Mouse (Mus musculus): ENCODE data around the gene Sptlc3. TPM values are rescaled to one million over a fixed set of nuclear protein-coding genes. Genes with fewer than 3 reads are reported as not detected.
A peak's percentile ranks its signal among the peaks of the same experiment; 100 is the strongest.

Gene Sptlc3
- polyA plus RNA-seq, 1 experiment from 2014 or later, result not detected

- no peaks in the 10 kb centered on the region for H3K9me3 ChIP-seq (replicated peaks; ENCODE audit: control insufficient read depth, low read length)
- no peak for ATAC-seq
- H3K4me1 ChIP-seq (ENCODE audit: control insufficient read depth, insufficient read depth, low read length), result peaks cover 5% of the 10 kb centered on the region; the same call in 1 of the 2 replicates
- H3K27me3 ChIP-seq (replicated peaks; ENCODE audit: control insufficient read depth, insufficient read depth, low read length), result 0 out of 2 replicates have a peak, but pooled peaks cover 7% of the 10 kb centered on the region
- no peak overlapping the region for H3K9ac ChIP-seq (ENCODE audit: low read length)
- no peaks in the 10 kb centered on the region for H3K36me3 ChIP-seq (ENCODE audit: control insufficient read depth, insufficient read depth, low read length)
- H3K4me3 ChIP-seq (ENCODE audit: low read depth, low read length), result no peak overlapping the region
- WGBS, result 89% methylated on average over 3 of the region's 3 CpGs
- no peak for DNase-seq (ENCODE audit: low spot score)
- no peak overlapping the region for H3K27ac ChIP-seq (ENCODE audit: low read depth, low read length)
- H3K4me2 ChIP-seq (ENCODE audit: low read length), result no peak overlapping the region
Measured at GRCm38 (mm10) chr2:139671838-139672237, 178.1 kb downstream of the Sptlc3 start.

GRCm38 (mm10) chr2:139672371-139672770 is 178.7 kb downstream of the Sptlc3 start:
- no peak overlapping the region for H3K27ac ChIP-seq (ENCODE audit: low read depth, low read length)
- no peaks in the 10 kb centered on the region for H3K36me3 ChIP-seq (ENCODE audit: control insufficient read depth, insufficient read depth, low read length)
- 64% methylated on average over 2 of the region's 2 CpGs for WGBS
- no peaks in the 10 kb centered on the region for H3K9me3 ChIP-seq (replicated peaks; ENCODE audit: control insufficient read depth, low read length)
- H3K4me3 ChIP-seq (ENCODE audit: low read depth, low read length), result no peak overlapping the region
- H3K4me1 ChIP-seq (ENCODE audit: control insufficient read depth, insufficient read depth, low read length), result peaks cover 6% of the 10 kb centered on the region; the same call in 1 of the 2 replicates
- no peak overlapping the region for H3K4me2 ChIP-seq (ENCODE audit: low read length)
- ATAC-seq (no peak), DNase-seq (ENCODE audit: low spot score) (no peak)
- H3K9ac ChIP-seq (ENCODE audit: low read length), result no peak overlapping the region
- 0 out of 2 replicates have a peak, but pooled peaks cover 7% of the 10 kb centered on the region for H3K27me3 ChIP-seq (replicated peaks; ENCODE audit: control insufficient read depth, insufficient read depth, low read length)

- peak overlapping the region; percentile 92 for H3K4me2 ChIP-seq (ENCODE audit: low read length)
- peak; percentile 72 for DNase-seq (ENCODE audit: low spot score)
- ATAC-seq, result peak; percentile 45
- H3K4me3 ChIP-seq (ENCODE audit: low read depth, low read length), result peak overlapping the region; percentile 63
- H3K4me1 ChIP-seq (ENCODE audit: control insufficient read depth, insufficient read depth, low read length), result peaks cover 9% of the 10 kb centered on the region; the same call in 1 of the 2 replicates
- H3K27me3 ChIP-seq (replicated peaks; ENCODE audit: control insufficient read depth, insufficient read depth, low read length), result peaks cover 21% of the 10 kb centered on the region
- no peaks in the 10 kb centered on the region for H3K36me3 ChIP-seq (ENCODE audit: control insufficient read depth, insufficient read depth, low read length)
- H3K9me3 ChIP-seq (replicated peaks; ENCODE audit: control insufficient read depth, low read length), result no peaks in the 10 kb centered on the region
- H3K27ac ChIP-seq (ENCODE audit: low read depth, low read length), result no peak overlapping the region
- WGBS, result under 1% methylated on average over 51 of the region's 52 CpGs
- peak overlapping the region; percentile 75 for H3K9ac ChIP-seq (ENCODE audit: low read length)
Measured at GRCm38 (mm10) chr2:139677065-139677762, 183.5 kb downstream of the Sptlc3 start.

GRCm38 (mm10) chr2:139677809-139678274 is 184.1 kb downstream of the Sptlc3 start, which contains the start of gene Ism1:
Gene Ism1 (plus strand): TSS chr2:139678178.
- peaks cover 9% of the 10 kb centered on the region; the same call in 1 of the 2 replicates for H3K4me1 ChIP-seq (ENCODE audit: control insufficient read depth, insufficient read depth, low read length)
- peak within 1 kb of the TSS; percentile 75 for H3K9ac ChIP-seq (ENCODE audit: low read length)
- ATAC-seq, result peak; percentile 69
- no peaks in the 10 kb centered on the region for H3K9me3 ChIP-seq (replicated peaks; ENCODE audit: control insufficient read depth, low read length)
- H3K27me3 ChIP-seq (replicated peaks; ENCODE audit: control insufficient read depth, insufficient read depth, low read length), result peaks cover 21% of the 10 kb centered on the region
- 0% methylated on average over 25 of the region's 39 CpGs for WGBS
- H3K4me3 ChIP-seq (ENCODE audit: low read depth, low read length), result peak within 1 kb of the TSS; percentile 63
- no peaks in the 10 kb centered on the region for H3K36me3 ChIP-seq (ENCODE audit: control insufficient read depth, insufficient read depth, low read length)
- peak within 1 kb of the TSS; percentile 92 for H3K4me2 ChIP-seq (ENCODE audit: low read length)
- DNase-seq (ENCODE audit: low spot score), result peak; percentile 41
- H3K27ac ChIP-seq (ENCODE audit: low read depth, low read length), result 0 out of 2 replicates have a peak within 1 kb of the TSS, but pooled peaks have one; percentile 24

- ATAC-seq (peak; percentile 90), DNase-seq (ENCODE audit: low spot score) (peak; percentile 80)
- peak overlapping the region; percentile 75 for H3K9ac ChIP-seq (ENCODE audit: low read length)
- no peaks in the 10 kb centered on the region for H3K36me3 ChIP-seq (ENCODE audit: control insufficient read depth, insufficient read depth, low read length)
- H3K4me1 ChIP-seq (ENCODE audit: control insufficient read depth, insufficient read depth, low read length), result peaks cover 9% of the 10 kb centered on the region; the same call in 1 of the 2 replicates
- WGBS, result 1% methylated on average over 57 of the region's 84 CpGs
- no peaks in the 10 kb centered on the region for H3K9me3 ChIP-seq (replicated peaks; ENCODE audit: control insufficient read depth, low read length)
- H3K27me3 ChIP-seq (replicated peaks; ENCODE audit: control insufficient read depth, insufficient read depth, low read length), result peaks cover 21% of the 10 kb centered on the region
- H3K27ac ChIP-seq (ENCODE audit: low read depth, low read length), result 0 out of 2 replicates have a peak overlapping the region, but pooled peaks have one; percentile 24
- peak overlapping the region; percentile 63 for H3K4me3 ChIP-seq (ENCODE audit: low read depth, low read length)
- peak overlapping the region; percentile 92 for H3K4me2 ChIP-seq (ENCODE audit: low read length)
Measured at GRCm38 (mm10) chr2:139678275-139679140, 184.8 kb downstream of the Sptlc3 start.

- Histone ChIP-seq H3K4me1 (ENCODE audit: control insufficient read depth, insufficient read depth, low read length) (peaks cover 1% of the 10 kb centered on the region; the same call in 1 of the 2 replicates), H3K9me3 (replicated peaks; ENCODE audit: control insufficient read depth, low read length) (no peaks in the 10 kb centered on the region), H3K4me2 (ENCODE audit: low read length) (no peak overlapping the region), H3K9ac (ENCODE audit: low read length) (no peak overlapping the region), H3K36me3 (ENCODE audit: control insufficient read depth, insufficient read depth, low read length) (no peaks in the 10 kb centered on the region), H3K27ac (ENCODE audit: low read depth, low read length) (no peak overlapping the region), H3K27me3 (replicated peaks; ENCODE audit: control insufficient read depth, insufficient read depth, low read length) (peaks cover 14% of the 10 kb centered on the region), H3K4me3 (ENCODE audit: low read depth, low read length) (no peak overlapping the region)
- ATAC-seq, result no peak
- no peak for DNase-seq (ENCODE audit: low spot score)
- WGBS, result 72% methylated on average over 3 of the region's 3 CpGs
Measured at GRCm38 (mm10) chr2:139682540-139682939, 188.8 kb downstream of the Sptlc3 start.

Other genes starting within 250 kb of the Sptlc3 start
- gene Ism1, start 184.3 kb downstream of the Sptlc3 start, polyA plus RNA-seq (2014; fragmentation: Nextera tagmentation; extraction: Ambion mirVana), result 0.32 and 0.50 TPM in 2 replicates